Mouse (Mus musculus): ENCODE data around the gene Iqcn. TPM values are rescaled to one million over a fixed set of nuclear protein-coding genes. Genes with fewer than 3 reads are reported as not detected.

The Iqcn gene
- total RNA-seq, 2 experiments from 2014 or later = 0.15 to 0.30 TPM

- DNase-seq = no peak
Measured at GRCm38 (mm10) chr8:70679404-70679803, 23.9 kb upstream of the Iqcn start.

GRCm38 (mm10) chr8:70680039-70680438 is 23.2 kb upstream of the Iqcn start:
- peak; percentile 39 for DNase-seq

- DNase-seq = no peak
Measured at GRCm38 (mm10) chr8:70681410-70681809, 21.8 kb upstream of the Iqcn start.

- peak; percentile 85 for DNase-seq
Measured at GRCm38 (mm10) chr8:70682193-70682592, 21.1 kb upstream of the Iqcn start.

- DNase-seq = peak; percentile 38
Measured at GRCm38 (mm10) chr8:70682692-70683091, 20.6 kb upstream of the Iqcn start.

- DNase-seq = no peak
Measured at GRCm38 (mm10) chr8:70684291-70684690, 19.0 kb upstream of the Iqcn start.

- peak; percentile 91 for DNase-seq
Measured at GRCm38 (mm10) chr8:70687576-70687975, 15.7 kb upstream of the Iqcn start.

GRCm38 (mm10) chr8:70688136-70688535 is 15.1 kb upstream of the Iqcn start:
- DNase-seq = no peak

GRCm38 (mm10) chr8:70689892-70690390 is 13.3 kb upstream of the Iqcn start:
- DNase-seq = peak; percentile 73

- no peak for DNase-seq
Measured at GRCm38 (mm10) chr8:70691230-70691629, 12.0 kb upstream of the Iqcn start.

- peak; percentile 40 for DNase-seq
Measured at GRCm38 (mm10) chr8:70691727-70692231, 11.5 kb upstream of the Iqcn start.

GRCm38 (mm10) chr8:70693636-70694035 is 9.6 kb upstream of the Iqcn start:
- DNase-seq = no peak

GRCm38 (mm10) chr8:70695318-70696018 is 7.8 kb upstream of the Iqcn start:
- peak; percentile 56 for DNase-seq

- DNase-seq = peak; percentile 92
Measured at GRCm38 (mm10) chr8:70696019-70696885, 7.0 kb upstream of the Iqcn start.

- DNase-seq = peak; percentile 34
Measured at GRCm38 (mm10) chr8:70696946-70697345, 6.3 kb upstream of the Iqcn start.

- DNase-seq = peak; percentile 22
Measured at GRCm38 (mm10) chr8:70697366-70698250, 5.6 kb upstream of the Iqcn start.

- peak; percentile 100 for DNase-seq
Measured at GRCm38 (mm10) chr8:70698310-70699109, 4.7 kb upstream of the Iqcn start, which contains the start of gene Jund. Jund (plus strand) TSS chr8:70698949.

- DNase-seq = no peak
Measured at GRCm38 (mm10) chr8:70699116-70699833, 4.0 kb upstream of the Iqcn start.

- peak; percentile 86 for DNase-seq
Measured at GRCm38 (mm10) chr8:70699834-70700554, 3.3 kb upstream of the Iqcn start.

GRCm38 (mm10) chr8:70700555-70700922 is 2.7 kb upstream of the Iqcn start:
- peak; percentile 95 for DNase-seq

Measured in adrenal gland, postnatal 10 days (tissue).